Mouse (Mus musculus): ENCODE results near the gene Baiap3. TPM values are rescaled to one million over a fixed set of nuclear protein-coding genes. Genes with fewer than 3 reads are reported as not detected.

The Baiap3 gene
- polyA plus RNA-seq, 1 experiment from 2014 or later: 0.93 TPM

DNA sequence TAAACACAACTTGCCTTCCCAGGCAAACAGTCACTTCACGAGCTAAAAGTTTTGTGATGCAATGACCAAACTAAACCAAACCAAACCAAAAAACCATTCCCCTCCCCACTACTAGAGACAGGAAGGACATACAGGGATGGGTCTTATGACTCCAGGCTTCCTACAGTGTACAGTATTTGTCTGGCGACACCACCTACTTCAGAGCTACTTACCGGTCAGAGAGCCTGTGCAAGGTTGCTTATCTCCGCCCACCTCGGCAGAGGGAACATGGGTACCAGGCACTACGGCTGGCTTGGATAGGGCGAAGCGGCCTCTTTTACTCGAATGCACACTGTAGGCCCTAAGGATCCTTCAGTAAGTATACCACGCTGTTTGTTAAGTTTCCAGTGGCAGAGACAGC lies 16.2 kb upstream of the Baiap3 start:
- peaks cover 29% of the 10 kb centered on the region for H3K4me1 ChIP-seq
- peak overlapping the region; percentile 99 for H3K4me3 ChIP-seq
- under 1% methylated on average over 10 of the region's 10 CpGs for whole genome bisulfite sequencing
- peak overlapping the region; percentile 100 for H3K27ac ChIP-seq
- no peaks in the 10 kb centered on the region for H3K9me3 ChIP-seq (replicated peaks)
- no peak for DNase-seq (ENCODE audit: low spot score)
- peaks cover 47% of the 10 kb centered on the region for H3K36me3 ChIP-seq
- H3K27me3 ChIP-seq (ENCODE audit: low read depth, poor library complexity, severe bottlenecking): no peaks in the 10 kb centered on the region

DNA sequence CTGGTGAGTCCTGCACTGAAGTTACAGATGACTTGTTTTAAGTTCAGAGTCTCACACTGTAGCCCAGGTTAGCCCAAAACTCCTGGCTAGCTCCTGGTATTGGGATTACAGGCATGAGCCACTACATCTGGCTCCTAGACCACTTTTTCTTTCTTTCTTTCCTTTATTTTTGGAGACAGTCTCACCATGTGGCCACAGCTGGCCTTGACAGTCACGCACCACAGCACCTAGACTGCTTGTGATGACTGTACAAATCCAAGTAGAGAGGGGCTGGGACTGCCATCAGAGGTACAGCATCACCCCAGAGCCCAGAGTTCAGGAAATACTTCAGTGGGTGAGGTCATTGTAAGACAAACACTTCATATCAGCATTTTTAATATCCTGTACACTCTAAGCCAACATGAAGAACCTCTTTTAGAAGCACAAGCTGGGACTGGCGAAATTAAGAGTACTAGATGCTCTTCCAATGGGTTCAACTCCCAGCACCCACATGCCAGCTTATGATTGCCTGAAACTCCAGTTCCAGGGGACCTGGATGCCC lies 14.7 kb upstream of the Baiap3 start:
- Histone ChIP-seq H3K9me3 (replicated peaks) (no peaks in the 10 kb centered on the region), H3K27me3 (ENCODE audit: low read depth, poor library complexity, severe bottlenecking) (no peaks in the 10 kb centered on the region), H3K4me1 (peaks cover 29% of the 10 kb centered on the region), H3K36me3 (peaks cover 62% of the 10 kb centered on the region), H3K27ac (no peak overlapping the region), H3K4me3 (peak overlapping the region; percentile 99)
- DNase-seq (ENCODE audit: low spot score): no peak
- 89% methylated on average over 2 of the region's 2 CpGs for WGBS

DNA sequence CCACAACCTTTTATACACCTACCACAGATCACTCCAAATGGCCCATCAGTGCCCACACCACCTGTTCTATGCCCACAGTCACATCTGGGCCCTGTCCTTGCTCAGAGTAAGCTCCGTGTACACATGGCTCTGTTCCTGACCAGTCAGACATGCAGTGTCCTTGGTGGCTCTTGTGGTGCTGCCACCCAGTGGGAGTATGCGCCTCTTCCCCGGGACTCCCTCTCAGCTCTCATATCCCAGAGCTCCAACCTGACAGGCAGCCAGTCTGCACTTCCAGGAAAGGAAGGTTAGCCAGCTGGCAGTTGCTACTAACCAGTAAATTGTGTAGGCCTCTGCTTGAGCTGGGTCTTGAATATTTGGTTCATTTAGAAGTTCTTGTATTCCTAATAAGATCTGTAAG lies 8.3 kb upstream of the Baiap3 start:
- no peaks in the 10 kb centered on the region for H3K9me3 ChIP-seq (replicated peaks)
- DNase-seq (ENCODE audit: low spot score): no peak
- H3K27ac ChIP-seq: no peak overlapping the region
- H3K4me3 ChIP-seq: no peak overlapping the region
- H3K27me3 ChIP-seq (ENCODE audit: low read depth, poor library complexity, severe bottlenecking): no peaks in the 10 kb centered on the region
- peaks cover 86% of the 10 kb centered on the region for H3K36me3 ChIP-seq
- WGBS: 83% methylated on average over 3 of the region's 3 CpGs
- H3K4me1 ChIP-seq: no peaks in the 10 kb centered on the region; the same call in 1 of the 2 replicates

DNA sequence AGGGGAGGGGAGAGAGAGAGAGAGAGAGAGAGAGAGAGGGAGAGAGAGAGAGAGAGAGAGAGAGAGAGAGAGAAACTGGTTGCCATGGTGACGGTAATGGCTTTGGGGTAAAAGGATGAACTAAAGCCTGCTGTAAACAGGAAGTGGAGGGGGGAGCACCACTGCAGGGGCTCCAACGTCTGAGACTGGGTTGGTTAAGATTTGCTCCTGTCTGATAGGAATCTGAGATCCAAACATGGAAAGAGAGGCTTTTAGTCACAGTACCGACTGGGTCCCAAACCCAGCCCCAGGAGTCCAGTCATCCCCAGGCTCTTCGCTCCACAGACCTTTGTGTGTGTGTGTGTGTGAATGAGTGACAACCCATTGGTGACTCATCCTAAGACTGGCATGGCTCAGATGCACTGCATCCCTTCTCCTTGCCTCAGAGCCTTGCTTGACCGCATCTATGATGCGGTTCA lies 1.7 kb upstream of the Baiap3 start:
- DNase-seq (ENCODE audit: low spot score): no peak
- no peaks in the 10 kb centered on the region for H3K9me3 ChIP-seq (replicated peaks)
- H3K4me1 ChIP-seq: peaks cover 40% of the 10 kb centered on the region
- no peak overlapping the region for H3K4me3 ChIP-seq
- peaks cover 35% of the 10 kb centered on the region for H3K36me3 ChIP-seq
- 54% methylated on average over 6 of the region's 6 CpGs for WGBS
- peaks cover 41% of the 10 kb centered on the region for H3K27me3 ChIP-seq (ENCODE audit: low read depth, poor library complexity, severe bottlenecking)
- no peak overlapping the region for H3K27ac ChIP-seq

DNA sequence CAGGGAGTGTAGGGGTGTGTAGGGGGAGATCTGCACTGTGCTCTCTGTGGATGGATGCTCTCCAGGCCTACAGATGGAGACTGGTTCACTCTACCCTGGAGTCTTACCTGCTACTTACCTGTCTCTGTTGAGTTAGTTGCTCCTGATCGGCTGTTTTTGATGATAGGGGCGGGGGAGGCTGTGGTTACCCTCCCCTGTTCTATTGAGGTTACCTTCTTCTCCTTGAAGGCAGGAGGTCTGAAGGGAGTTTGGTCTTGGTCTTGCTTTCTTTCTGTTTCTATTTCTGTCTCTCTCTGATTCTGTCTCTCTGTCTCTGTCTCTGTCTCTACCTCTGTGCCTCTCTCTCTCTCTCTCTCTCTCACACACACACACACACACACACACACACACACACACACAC lies 1.1 kb downstream of the Baiap3 start:
- no peak for DNase-seq (ENCODE audit: low spot score)
- H3K4me1 ChIP-seq: peaks cover 43% of the 10 kb centered on the region
- peaks cover 56% of the 10 kb centered on the region for H3K27me3 ChIP-seq (ENCODE audit: low read depth, poor library complexity, severe bottlenecking)
- peaks cover 23% of the 10 kb centered on the region for H3K36me3 ChIP-seq
- WGBS: 71% methylated on average over 2 of the region's 2 CpGs
- H3K27ac ChIP-seq: no peak overlapping the region
- H3K9me3 ChIP-seq (replicated peaks): no peaks in the 10 kb centered on the region
- no peak overlapping the region for H3K4me3 ChIP-seq

DNA sequence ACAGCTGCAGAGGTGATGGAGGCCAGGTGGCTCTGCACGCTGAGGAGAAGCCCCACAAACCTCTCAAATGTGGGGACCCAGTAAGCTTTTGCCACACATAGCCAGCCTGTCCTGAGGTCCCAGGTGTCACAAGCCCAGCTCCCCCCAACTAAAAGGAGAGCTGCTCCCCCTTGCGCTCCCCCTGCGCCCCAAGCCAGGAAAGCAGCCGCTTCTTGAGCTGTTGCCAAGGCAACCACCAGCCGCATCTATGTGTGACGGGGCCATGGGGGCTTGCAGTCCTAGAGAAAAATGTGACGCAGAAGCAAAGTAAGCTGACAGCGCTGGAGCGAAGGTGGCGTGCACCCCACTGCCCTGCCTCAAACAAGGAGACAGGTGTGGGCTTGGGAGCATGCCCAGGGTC lies 2.4 kb downstream of the Baiap3 start:
- Histone ChIP-seq H3K27me3 (ENCODE audit: low read depth, poor library complexity, severe bottlenecking) (peaks cover 56% of the 10 kb centered on the region), H3K4me3 (no peak overlapping the region; the same call in 1 of the 2 replicates), H3K27ac (no peak overlapping the region), H3K4me1 (peaks cover 40% of the 10 kb centered on the region), H3K9me3 (replicated peaks) (no peaks in the 10 kb centered on the region), H3K36me3 (peaks cover 9% of the 10 kb centered on the region)
- DNase-seq (ENCODE audit: low spot score): no peak
- 48% methylated on average over 10 of the region's 10 CpGs for WGBS

DNA sequence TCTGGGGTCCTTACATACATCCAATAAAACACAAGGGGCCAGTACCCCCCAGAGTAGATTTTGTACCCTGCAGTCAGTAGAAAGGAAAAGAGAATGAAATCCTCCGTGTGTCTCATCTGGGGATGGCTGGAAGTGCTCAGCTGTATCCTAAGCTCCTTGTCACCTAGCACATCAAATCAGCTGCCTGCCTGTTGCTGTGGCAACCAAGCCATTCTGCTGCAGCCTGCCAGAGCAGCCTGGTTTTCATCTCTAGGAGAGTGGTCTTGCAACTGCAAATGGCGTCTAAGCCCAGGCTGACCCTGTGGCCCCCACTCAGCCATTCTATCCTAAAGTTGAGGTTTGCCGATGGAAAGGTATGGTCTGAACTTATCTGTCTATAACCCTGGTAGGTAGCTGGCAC lies 3.5 kb downstream of the Baiap3 start:
- no peaks in the 10 kb centered on the region for H3K9me3 ChIP-seq (replicated peaks)
- peaks cover 56% of the 10 kb centered on the region for H3K27me3 ChIP-seq (ENCODE audit: low read depth, poor library complexity, severe bottlenecking)
- H3K4me3 ChIP-seq: no peak overlapping the region
- H3K36me3 ChIP-seq: no peaks in the 10 kb centered on the region
- no peak for DNase-seq (ENCODE audit: low spot score)
- no peak overlapping the region for H3K27ac ChIP-seq
- 32% methylated on average over 3 of the region's 3 CpGs for WGBS
- H3K4me1 ChIP-seq: peaks cover 31% of the 10 kb centered on the region

DNA sequence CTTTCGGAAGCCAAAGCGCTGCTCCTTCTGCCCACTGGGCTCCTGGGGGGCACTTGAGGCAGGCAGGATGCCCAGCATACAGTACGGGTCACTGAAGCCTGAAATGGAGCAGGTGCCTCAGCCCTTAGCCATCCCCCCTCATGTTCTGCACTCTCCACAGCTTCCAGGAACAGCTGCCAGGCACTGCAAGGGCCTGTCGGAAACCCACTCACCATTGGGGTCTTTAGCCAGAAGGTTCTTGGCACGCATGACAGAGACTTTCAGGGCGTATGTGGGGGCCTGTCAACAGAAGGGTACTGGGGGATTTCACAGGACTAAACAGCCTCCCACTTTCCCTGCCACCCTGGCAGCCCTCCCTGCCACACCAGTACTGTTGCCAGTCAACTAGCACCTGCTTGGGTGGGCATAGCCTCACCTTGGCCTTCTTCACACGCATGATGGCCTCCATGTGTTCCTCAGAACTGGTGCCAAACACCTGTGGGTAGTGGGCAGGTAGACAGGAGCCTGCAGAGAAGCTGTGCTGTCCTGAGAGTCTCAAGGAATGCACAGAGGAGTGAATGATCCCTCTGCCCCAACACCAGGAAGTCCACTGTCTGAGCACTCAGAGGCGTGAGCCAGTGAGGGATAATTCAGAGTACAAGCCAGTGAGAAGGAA lies 5.9 kb downstream of the Baiap3 start:
- H3K36me3 ChIP-seq: peaks cover 5% of the 10 kb centered on the region
- peaks cover 18% of the 10 kb centered on the region for H3K4me1 ChIP-seq
- peaks cover 40% of the 10 kb centered on the region for H3K27me3 ChIP-seq (ENCODE audit: low read depth, poor library complexity, severe bottlenecking)
- no peak for DNase-seq (ENCODE audit: low spot score)
- WGBS: 86% methylated on average over 8 of the region's 8 CpGs
- no peaks in the 10 kb centered on the region for H3K9me3 ChIP-seq (replicated peaks)
- no peak overlapping the region for H3K4me3 ChIP-seq
- no peak overlapping the region for H3K27ac ChIP-seq

DNA sequence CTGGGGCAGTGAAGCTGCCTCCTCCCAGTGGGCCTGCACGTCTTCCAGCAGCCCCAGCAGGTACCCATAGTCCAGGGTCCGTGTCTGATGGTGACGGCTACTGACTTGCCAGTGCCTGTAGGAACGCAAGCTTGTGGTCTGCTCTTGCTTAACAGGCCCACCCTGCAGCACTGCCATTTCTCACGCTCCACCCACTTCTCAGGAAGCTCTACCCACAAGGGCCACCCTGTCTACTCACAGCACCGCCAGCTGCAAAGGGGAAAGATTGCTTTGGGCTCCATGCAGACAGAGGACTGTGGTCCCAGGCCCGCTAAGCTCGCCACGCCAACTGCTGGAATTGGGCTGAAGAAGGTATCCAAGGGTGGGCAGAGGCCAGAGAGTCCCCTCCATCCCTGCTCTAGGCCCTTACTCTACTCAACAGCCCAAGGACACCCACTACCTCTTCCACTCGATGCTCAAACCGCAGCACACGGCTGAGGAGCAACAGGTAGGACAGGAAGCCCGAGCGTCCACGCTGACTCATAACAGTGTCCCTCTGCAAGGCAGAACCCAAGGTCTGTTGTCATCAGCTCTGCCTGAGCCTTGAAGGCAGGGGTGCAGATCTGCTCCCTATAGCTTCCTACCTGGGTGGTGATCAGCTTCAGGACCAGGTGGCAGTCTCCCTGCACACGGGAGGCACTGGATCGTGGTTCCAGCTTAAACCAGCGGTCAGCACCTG lies 8.0 kb downstream of the Baiap3 start:
- Histone ChIP-seq H3K4me3 (no peak overlapping the region), H3K27me3 (ENCODE audit: low read depth, poor library complexity, severe bottlenecking) (peaks cover 19% of the 10 kb centered on the region), H3K9me3 (replicated peaks) (no peaks in the 10 kb centered on the region), H3K27ac (no peak overlapping the region), H3K36me3 (peaks cover 26% of the 10 kb centered on the region), H3K4me1 (peaks cover 7% of the 10 kb centered on the region)
- 87% methylated on average over 18 of the region's 18 CpGs for WGBS
- no peak for DNase-seq (ENCODE audit: low spot score)

DNA sequence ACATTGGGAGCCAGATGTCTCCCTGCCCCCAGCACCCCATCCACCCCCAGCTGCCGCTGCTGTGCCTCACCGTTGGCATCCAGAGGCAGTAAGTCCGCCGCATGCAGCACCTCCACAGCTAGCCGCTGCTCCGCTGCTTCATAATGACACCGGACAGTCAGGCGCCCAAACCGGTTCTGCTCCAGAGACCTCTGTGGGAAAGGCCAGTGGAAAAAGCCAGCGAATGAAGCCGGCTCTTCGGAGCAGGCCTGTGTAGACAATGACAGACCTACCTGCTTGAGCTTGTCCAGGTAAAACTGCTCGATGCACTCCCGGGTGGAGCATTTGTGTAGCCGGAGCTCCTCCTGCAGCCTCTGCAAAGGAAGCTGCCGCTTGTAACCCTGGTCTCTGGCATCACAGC lies 11.9 kb downstream of the Baiap3 start:
- peaks cover 45% of the 10 kb centered on the region for H3K36me3 ChIP-seq
- H3K4me3 ChIP-seq: peak overlapping the region; percentile 13; the same call in 1 of the 2 replicates
- no peaks in the 10 kb centered on the region for H3K27me3 ChIP-seq (ENCODE audit: low read depth, poor library complexity, severe bottlenecking)
- 86% methylated on average over 16 of the region's 16 CpGs for WGBS
- H3K4me1 ChIP-seq: peaks cover 20% of the 10 kb centered on the region
- H3K9me3 ChIP-seq (replicated peaks): no peaks in the 10 kb centered on the region
- no peak for DNase-seq (ENCODE audit: low spot score)
- no peak overlapping the region for H3K27ac ChIP-seq

DNA sequence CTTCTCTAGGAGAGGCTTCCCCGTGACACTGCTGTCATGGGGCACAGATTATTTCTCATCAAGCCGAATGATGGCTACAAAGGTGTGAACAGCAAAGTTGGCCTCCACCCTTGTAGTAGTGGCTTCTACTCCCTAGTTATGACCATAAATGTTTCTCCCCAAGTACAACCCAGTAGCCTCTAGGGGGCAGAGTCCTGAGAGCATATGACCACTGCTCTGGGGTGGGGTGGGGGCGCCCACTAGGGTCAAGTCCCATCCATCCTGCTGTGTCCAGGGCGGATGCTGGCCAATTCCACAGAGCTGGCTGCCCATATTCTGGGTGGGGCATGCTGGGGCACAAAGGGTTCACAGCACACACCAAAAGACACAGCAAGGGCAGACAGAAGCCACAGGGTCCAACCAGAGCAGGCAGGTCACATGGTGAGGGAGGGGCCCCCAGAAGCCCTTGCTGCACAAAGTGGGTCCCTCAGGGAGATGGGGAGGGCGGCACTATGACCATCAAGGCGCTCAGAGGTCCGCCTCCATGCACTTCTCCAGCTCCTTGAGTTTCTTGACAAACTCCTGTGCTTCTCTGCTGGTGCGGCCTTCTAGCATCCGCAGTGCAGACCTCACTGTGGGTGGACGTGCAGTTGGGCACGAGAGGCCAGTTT lies 12.9 kb downstream of the Baiap3 start:
- peaks cover 24% of the 10 kb centered on the region for H3K4me1 ChIP-seq
- peaks cover 45% of the 10 kb centered on the region for H3K36me3 ChIP-seq

DNA sequence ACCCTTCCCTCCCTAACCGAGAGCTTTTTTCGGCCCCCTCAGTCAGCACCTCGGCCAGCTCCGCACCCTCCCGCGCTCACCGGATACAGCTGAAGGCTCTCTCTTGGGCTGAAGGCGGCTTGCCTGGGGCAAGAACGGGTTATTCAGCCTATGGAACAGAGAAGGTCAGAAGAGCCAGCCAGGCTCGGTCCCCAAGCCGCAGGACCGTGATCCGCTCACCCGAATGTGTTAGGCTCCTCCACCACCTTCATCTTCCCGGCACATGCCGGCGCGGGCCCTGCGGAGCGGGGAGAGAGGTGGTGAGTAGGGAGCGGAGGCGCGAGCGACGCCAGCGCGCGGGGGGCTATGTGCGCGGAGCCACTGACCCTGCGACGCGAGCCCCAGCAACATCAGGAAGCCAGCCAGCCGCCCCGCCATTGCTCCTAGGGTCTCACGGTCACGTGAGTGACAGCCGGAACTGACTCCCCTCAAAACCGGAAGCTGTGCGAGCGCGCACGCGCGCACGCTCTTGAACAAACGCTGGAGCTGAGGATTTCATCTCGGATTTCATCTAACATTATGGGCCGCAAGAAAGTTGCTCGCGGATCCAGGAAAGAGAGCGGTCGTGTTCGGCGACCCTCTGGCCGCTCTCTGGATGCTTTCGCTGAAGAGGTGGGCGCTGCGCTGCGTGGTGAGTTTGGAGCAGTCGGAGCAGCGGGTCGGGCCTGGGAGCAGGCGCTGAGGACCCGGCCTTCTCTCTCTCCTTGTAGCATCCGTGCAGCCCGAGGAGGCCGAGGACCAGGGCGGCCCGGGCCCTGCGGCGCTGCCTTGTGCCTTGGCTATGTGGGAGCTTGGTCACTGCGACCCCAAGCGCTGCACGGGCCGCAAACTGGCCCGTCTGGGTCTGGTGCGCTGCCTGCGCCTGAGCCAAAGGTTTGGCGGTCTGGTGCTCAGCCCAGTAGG lies 16.2 kb downstream of the Baiap3 start, which contains the start of the genes Gnptg and Tsr3:
Gnptg (minus strand) TSS at position 430 of the 942 bp plus-strand sequence.
Tsr3 (plus strand) TSS at position 476 of the 942 bp plus-strand sequence.
- WGBS: under 1% methylated on average over 80 of the region's 80 CpGs
- Histone ChIP-seq H3K36me3 (peaks cover 55% of the 10 kb centered on the region), H3K27ac (peak within 1 kb of the TSS; percentile 91), H3K27me3 (ENCODE audit: low read depth, poor library complexity, severe bottlenecking) (no peaks in the 10 kb centered on the region), H3K9me3 (replicated peaks) (no peaks in the 10 kb centered on the region), H3K4me3 (peak within 1 kb of the TSS; percentile 97), H3K4me1 (peaks cover 21% of the 10 kb centered on the region)
- peak; percentile 94 for DNase-seq (ENCODE audit: low spot score)

More for the DNA sequence above, 12.9 kb downstream of the Baiap3 start:
- H3K27me3 ChIP-seq (ENCODE audit: low read depth, poor library complexity, severe bottlenecking): no peaks in the 10 kb centered on the region
- no peaks in the 10 kb centered on the region for H3K9me3 ChIP-seq (replicated peaks)
- DNase-seq (ENCODE audit: low spot score): no peak
- WGBS: 92% methylated on average over 11 of the region's 11 CpGs
- no peak overlapping the region for H3K27ac ChIP-seq
- H3K4me3 ChIP-seq: no peak overlapping the region

All from limb, embryonic 10.5 days (tissue).